Comparison of ENCODE assay signal across 20 mouse cellular contexts in genomic region chr14:76388025-76388424, GRCm38 (mm10). TPM values are rescaled to one million over a fixed set of nuclear protein-coding genes. Genes with fewer than 3 reads are reported as not detected.
A peak's percentile ranks its signal among the peaks of the same experiment; 100 is the strongest.
DNase-seq lines count a peak whose midpoint lies in the region; TF ChIP-seq lines count a peak whose summit lies in the region.
"Had no signal": no experiment of that assay in that cellular context is flagged by ENCODE, and none has a peak within 500 bp of the region (broad histone marks: within the 10 kb centered on the region; RNA-seq: fewer than 3 reads in every experiment).

No protein-coding gene starts in this region.

- H3K36me3 ChIP-seq in ES-Bruce4 (ENCODE audit: control insufficient read depth, insufficient read depth, low read length, poor library complexity, severe bottlenecking): no peaks in the 10 kb centered on the region
- H3K36me3 ChIP-seq in MEL (ENCODE audit: control insufficient read depth in 1 of 2, insufficient read depth in 2 of 2, low read length in 2 of 2): no peaks in the 10 kb centered on the region
- H3K36me3 ChIP-seq: embryonic facial prominence, embryonic 12.5 days; embryonic facial prominence, embryonic 15.5 days; heart, embryonic 10.5 days; hindbrain, embryonic 12.5 days; hindbrain, embryonic 15.5 days had no signal

- no peaks in the 10 kb centered on the region for H3K79me2 ChIP-seq in MEL (ENCODE audit: control insufficient read depth, insufficient read depth, low read length, poor library complexity)

- H3K9me3 ChIP-seq in ES-Bruce4 (replicated peaks; ENCODE audit: control insufficient read depth, insufficient read depth, low read length, poor library complexity, severe bottlenecking): peaks cover 14% of the 10 kb centered on the region
- no peaks in the 10 kb centered on the region for H3K9me3 ChIP-seq in MEL (replicated peaks; ENCODE audit: insufficient read depth, low read length)
- H3K9me3 ChIP-seq: embryonic facial prominence, embryonic 15.5 days; heart, embryonic 10.5 days; hindbrain, embryonic 15.5 days had no signal

- H3K4me3 ChIP-seq in ES-Bruce4 (ENCODE audit: low read depth, low read length): no peak overlapping the region
- H3K4me3 ChIP-seq in MEL (ENCODE audit: control insufficient read depth in 1 of 2, insufficient read depth in 1 of 2, low read depth in 2 of 2, low read length in 2 of 2): no peak overlapping the region
- H3K4me3 ChIP-seq: embryonic facial prominence, embryonic 12.5 days; embryonic facial prominence, embryonic 15.5 days; heart, adult 2 months; heart, embryonic 10.5 days; hindbrain, embryonic 12.5 days; hindbrain, embryonic 15.5 days had no signal

- TF ChIP-seq POLR2A in ES-Bruce4 (IDR thresholded peaks at IDR 0.05; ENCODE audit: insufficient read depth, low read length) (no peak), MEL (IDR thresholded peaks at IDR 0.05; ENCODE audit: control insufficient read depth in 1 of 2, insufficient read depth in 1 of 2, low read depth in 1 of 2, low read length in 2 of 2, poor library complexity in 1 of 2) (no peak)

- H3K4me1 ChIP-seq in ES-Bruce4 (ENCODE audit: control insufficient read depth, insufficient read depth, low read length): peaks cover 7% of the 10 kb centered on the region
- no peaks in the 10 kb centered on the region for H3K4me1 ChIP-seq in MEL (ENCODE audit: control insufficient read depth in 1 of 2, insufficient read depth in 2 of 2, low read length in 2 of 2)
- H3K4me1 ChIP-seq: embryonic facial prominence, embryonic 12.5 days; embryonic facial prominence, embryonic 15.5 days; heart, embryonic 10.5 days; hindbrain, embryonic 12.5 days; hindbrain, embryonic 15.5 days had no signal

- H3K27ac ChIP-seq in ES-Bruce4 (ENCODE audit: insufficient read depth, low read length) (peak overlapping the region; percentile 89), MEL (ENCODE audit: control insufficient read depth, low read depth, low read length) (no peak overlapping the region)
- H3K27ac ChIP-seq: embryonic facial prominence, embryonic 12.5 days; embryonic facial prominence, embryonic 15.5 days; heart, adult 2 months; heart, embryonic 10.5 days; hindbrain, embryonic 12.5 days; hindbrain, embryonic 15.5 days had no signal

- TF ChIP-seq CTCF in ES-Bruce4 (IDR thresholded peaks at IDR 0.05; ENCODE audit: low read depth, low read length): no peak
- no peak for TF ChIP-seq CTCF in MEL (IDR thresholded peaks at IDR 0.05 in 2 of 3, conservative IDR thresholded peaks at IDR 0.05 in 1 of 3; ENCODE audit: control insufficient read depth in 1 of 3, insufficient read depth in 1 of 3, low read depth in 2 of 3, low read length in 3 of 3, poor library complexity in 1 of 3, severe bottlenecking in 1 of 3)

- TF ChIP-seq EP300 in ES-Bruce4 (IDR thresholded peaks at IDR 0.05; ENCODE audit: insufficient read depth, low read depth, low read length) (peak; percentile 89), MEL (IDR thresholded peaks at IDR 0.05; ENCODE audit: low read depth in 1 of 2, low read length in 2 of 2) (no peak)

- TF ChIP-seq RAD21 in MEL (IDR thresholded peaks at IDR 0.05; ENCODE audit: low read depth, low read length): no peak

- no peaks in the 10 kb centered on the region for H3K27me3 ChIP-seq in ES-Bruce4 (ENCODE audit: control insufficient read depth, insufficient read depth, low read length, poor library complexity, severe bottlenecking)
- H3K27me3 ChIP-seq in MEL (ENCODE audit: control insufficient read depth in 1 of 2, insufficient read depth in 2 of 2, low read length in 2 of 2): no peaks in the 10 kb centered on the region
- H3K27me3 ChIP-seq: embryonic facial prominence, embryonic 12.5 days; embryonic facial prominence, embryonic 15.5 days; hindbrain, embryonic 12.5 days; hindbrain, embryonic 15.5 days; Patski had no signal

- no peak overlapping the region for H3K9ac ChIP-seq in ES-Bruce4 (ENCODE audit: low read depth, poor library complexity, severe bottlenecking)
- H3K9ac ChIP-seq in MEL (ENCODE audit: control insufficient read depth, low read depth, low read length, poor library complexity, severe bottlenecking): no peak overlapping the region
- H3K9ac ChIP-seq: embryonic facial prominence, embryonic 12.5 days; embryonic facial prominence, embryonic 15.5 days; forebrain, postnatal 0 days; hindbrain, embryonic 12.5 days; hindbrain, embryonic 15.5 days had no signal

- DNase-seq in MEL (ENCODE audit: low read depth, low spot score) (peak; percentile 14), ZHBTc4 (ENCODE audit: low read depth, low spot score) (peak; percentile 89)
- DNase-seq in heart, adult 11 months: no peak
- DNase-seq in thymus, postnatal 25 days: no peak
- DNase-seq in thymus, adult 18-20 months: no peak
- DNase-seq: adrenal gland, postnatal 10 days; adrenal gland, postnatal 36 days; cerebellum, adult 18-20 months; cerebellum, adult 9-10 months; cerebellum, postnatal 14 days; forebrain, postnatal 0 days; gastrocnemius, postnatal 25 days; heart, adult 2 months had no signal

TF ChIP-seq in MEL, 35 proteins besides CTCF, POLR2A, EP300 and RAD21:
- no peak for TF ChIP-seq MAZ (IDR thresholded peaks at IDR 0.05; ENCODE audit: low read depth, low read length)

RNA-seq across cellular contexts. Expression of gene Tsc22d1, which starts 26.7 kb away (rescaled TPM):
- polyA plus RNA-seq in ES-Bruce4 (2011; ENCODE audit: insufficient read depth, insufficient read length, low read depth, missing spikeins): 258 and 261 TPM in 2 replicates
- 6.1 and 7.6 TPM in 2 replicates for total RNA-seq in MEL (2012; rRNA removed)
- 10 to 100 TPM in 1 of 2 experiments, not detected in 1; 15.9 TPM for polyA plus RNA-seq in MEL (2012; ENCODE audit: insufficient read depth in 1 of 2, insufficient read length in 2 of 2, low read depth in 1 of 2, low replicate concordance in 2 of 2, missing spikeins in 1 of 2)

Comparison
In these comparisons a context has a peak if more than half of its experiments do, and no peak if none do; other contexts are left out.
1. DNase-seq: peak in MEL (single experiment) and ZHBTc4 (single experiment); none in heart, adult 11 months (single experiment), thymus, postnatal 25 days (single experiment) and thymus, adult 18-20 months (0 of 2).
2. RNA of gene Tsc22d1, which starts 26.7 kb away (polyA plus RNA-seq): 258 to 261 TPM in ES-Bruce4; 15.9 TPM in MEL; every median in the first group is over 10 times any median in the second.